Mouse (Mus musculus) erythroblast, embryonic 14.5 days (primary cell): Measurements from ENCODE around the gene Prkcb. TPM values are rescaled to one million over a fixed set of nuclear protein-coding genes. Genes with fewer than 3 reads are reported as not detected.

Experiments
- H3K27me3 ChIP-seq: 2 replicates; pipeline ENCODE4 v1.6.1; 2012; ENCODE audit warnings: inconsistent platforms; ENCODE audit not compliant: control insufficient read depth
- H3K36me3 ChIP-seq: 2 replicates; pipeline ENCODE4 v1.6.1; 2012; ENCODE audit warnings: mild to moderate bottlenecking, inconsistent platforms; ENCODE audit not compliant: control insufficient read depth
- H3K4me1 ChIP-seq: 2 replicates; pipeline ENCODE4 v1.6.1; 2012; ENCODE audit warnings: inconsistent platforms; ENCODE audit not compliant: control insufficient read depth
- H3K4me3 ChIP-seq: replicated peaks from 2 replicates; pipeline ENCODE3; 2012; ENCODE audit warnings: moderate library complexity, mild to moderate bottlenecking, inconsistent platforms
- H3K9me3 ChIP-seq: 2 replicates; pipeline ENCODE4 v1.6.1; 2012; ENCODE audit warnings: low read length, inconsistent platforms, mixed read lengths; ENCODE audit not compliant: control insufficient read depth
- GATA1 ChIP-seq: IDR thresholded peaks from 2 replicates; pipeline ENCODE4 v1.6.1; 2012; ENCODE audit warnings: low read length, inconsistent platforms, mixed read lengths
- TAL1 ChIP-seq: IDR thresholded peaks from 3 replicates; pipeline ENCODE4 v1.6.1; 2012; ENCODE audit warnings: low read length, inconsistent platforms, mixed read lengths
- polyA plus RNA-seq: library from polyadenylated mRNA; stranded (reverse); fragments of >175 nt; gene quantifications from 2 replicates; pipeline ENCODE4 v1.2.3, GENCODE M21; 2012

Prkcb gene
- polyA plus RNA-seq, 1 experiment, result not detected

DNA sequence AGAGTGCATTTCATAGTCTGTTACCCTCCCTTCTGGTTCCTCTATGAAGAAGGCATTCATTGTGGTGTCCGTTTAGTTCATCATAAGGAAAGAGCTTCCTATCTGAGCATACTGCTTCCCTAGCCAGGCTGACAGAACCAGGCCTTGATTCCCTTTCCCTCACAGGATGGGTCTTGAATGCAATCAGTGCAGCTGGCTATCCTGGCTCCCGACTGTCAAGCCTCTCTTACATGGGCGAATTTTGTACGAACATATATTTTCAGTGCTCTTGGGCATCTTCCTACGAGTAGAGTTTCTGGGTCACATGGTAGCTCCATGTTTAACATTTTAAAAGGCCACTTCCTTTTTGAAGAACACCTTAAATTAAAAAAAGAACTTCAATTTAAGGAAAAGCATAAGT lies 61.4 kb downstream of the Prkcb start:
- no peaks in the 10 kb centered on the region for H3K9me3 ChIP-seq
- H3K4me1 ChIP-seq, result no peaks in the 10 kb centered on the region
- H3K36me3 ChIP-seq, result no peaks in the 10 kb centered on the region
- H3K27me3 ChIP-seq, result no peaks in the 10 kb centered on the region
- TF ChIP-seq TAL1 (no peak), GATA1 (no peak)
- H3K4me3 ChIP-seq, result no peak overlapping the region

DNA sequence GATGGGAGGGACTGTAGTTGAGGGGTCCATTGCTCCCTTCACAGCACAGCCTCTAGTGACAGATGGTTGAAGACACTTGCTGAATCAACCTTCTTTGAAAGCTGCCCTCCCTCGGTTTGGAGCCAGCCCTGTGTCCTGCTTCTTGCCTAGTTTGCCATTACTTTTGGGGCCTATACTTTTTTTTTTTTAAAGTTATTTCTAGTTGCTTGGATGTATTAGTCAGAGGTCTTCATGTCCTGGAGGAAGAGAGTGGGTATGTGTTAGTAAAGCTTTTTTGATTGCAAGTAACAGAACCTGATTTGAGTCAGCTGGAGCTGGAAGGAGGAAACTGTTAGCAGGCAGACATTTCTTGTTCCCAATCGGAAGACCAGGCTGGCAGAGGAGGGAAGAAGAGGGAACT lies 62.2 kb downstream of the Prkcb start:
- Histone ChIP-seq H3K4me3 (no peak overlapping the region), H3K36me3 (no peaks in the 10 kb centered on the region), H3K4me1 (no peaks in the 10 kb centered on the region), H3K9me3 (no peaks in the 10 kb centered on the region), H3K27me3 (no peaks in the 10 kb centered on the region)
- TF ChIP-seq GATA1, result no peak
- TF ChIP-seq TAL1, result no peak

DNA sequence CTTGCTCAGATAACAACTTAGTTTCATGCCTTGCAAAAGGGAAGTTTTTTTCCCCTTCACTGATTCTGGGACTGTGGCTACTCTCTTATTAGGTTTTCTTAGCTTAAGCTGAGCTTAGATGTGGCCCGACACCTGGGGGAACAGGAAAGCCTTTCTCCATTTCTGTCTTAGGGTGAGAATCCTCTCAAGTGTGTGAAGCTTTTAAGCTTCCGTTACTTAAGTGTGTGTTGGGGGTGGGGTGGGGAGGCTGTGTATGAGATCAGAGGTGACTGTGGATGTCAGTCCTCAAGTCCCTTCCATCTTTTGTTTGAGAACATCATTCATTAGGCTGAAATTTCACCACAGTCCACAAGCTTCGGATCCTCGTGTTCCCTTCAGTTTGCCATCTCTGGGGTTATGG lies 63.3 kb downstream of the Prkcb start:
- Histone ChIP-seq H3K4me3 (no peak overlapping the region), H3K4me1 (no peaks in the 10 kb centered on the region), H3K36me3 (no peaks in the 10 kb centered on the region), H3K9me3 (no peaks in the 10 kb centered on the region), H3K27me3 (no peaks in the 10 kb centered on the region)
- no peak for TF ChIP-seq GATA1
- TF ChIP-seq TAL1, result no peak

DNA sequence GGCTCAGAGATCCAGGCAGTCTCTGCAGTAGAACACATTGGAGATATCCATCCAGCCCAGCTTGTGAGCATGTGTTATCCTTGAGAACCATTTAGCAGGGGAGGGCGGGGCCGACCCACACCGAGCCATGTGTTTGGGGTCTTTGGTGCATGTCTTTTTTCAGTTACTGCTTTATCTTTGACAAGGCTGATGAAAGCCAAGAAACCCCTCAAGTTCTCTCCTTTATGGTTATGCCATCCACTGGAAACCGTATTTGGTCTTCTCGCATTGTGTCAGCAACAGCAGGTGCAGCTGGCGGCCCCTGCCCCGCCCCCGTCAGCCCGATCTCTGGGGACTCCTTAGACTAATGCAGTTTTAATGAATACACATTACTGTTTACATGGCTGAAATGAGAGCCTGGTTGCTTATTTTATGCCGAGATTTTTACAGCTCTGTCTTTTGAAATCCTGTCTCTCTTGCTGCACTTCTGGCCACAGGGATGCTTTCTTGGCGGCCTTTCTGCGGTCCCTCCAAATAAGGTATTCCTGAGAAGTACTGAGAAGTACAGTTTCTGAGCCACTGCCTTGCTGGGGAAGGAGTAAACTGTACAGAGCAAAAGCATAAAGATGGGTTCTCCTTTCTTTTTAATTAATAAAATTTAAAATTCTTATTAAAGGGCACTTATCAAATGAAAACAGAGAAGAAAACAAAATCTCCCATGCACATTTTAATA lies 64.2 kb downstream of the Prkcb start:
- Histone ChIP-seq H3K4me1 (no peaks in the 10 kb centered on the region), H3K4me3 (no peak overlapping the region), H3K9me3 (no peaks in the 10 kb centered on the region), H3K27me3 (no peaks in the 10 kb centered on the region), H3K36me3 (no peaks in the 10 kb centered on the region)
- no peak for TF ChIP-seq GATA1
- TF ChIP-seq TAL1, result no peak

DNA sequence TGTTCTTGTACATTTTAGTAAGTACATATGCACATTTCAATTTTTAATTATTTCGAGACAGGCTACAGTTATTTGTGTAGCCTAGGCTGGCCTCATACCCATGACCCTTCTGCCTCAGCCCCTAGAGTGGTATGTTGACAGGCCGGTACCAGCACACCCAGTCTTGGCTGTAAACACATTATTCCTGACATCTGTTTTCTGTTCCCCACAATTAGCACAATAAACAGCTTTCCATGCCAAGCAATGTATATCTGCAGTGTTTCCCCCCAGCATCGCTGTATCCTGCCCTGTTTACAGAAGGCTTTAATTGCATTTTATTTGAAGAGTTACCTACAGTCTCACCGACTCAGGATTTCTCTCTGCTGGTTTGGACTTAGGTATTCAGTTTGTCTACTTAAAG lies 64.8 kb downstream of the Prkcb start:
- no peaks in the 10 kb centered on the region for H3K36me3 ChIP-seq
- H3K4me1 ChIP-seq, result no peaks in the 10 kb centered on the region
- H3K4me3 ChIP-seq, result no peak overlapping the region
- no peaks in the 10 kb centered on the region for H3K9me3 ChIP-seq
- H3K27me3 ChIP-seq, result no peaks in the 10 kb centered on the region
- no peak for TF ChIP-seq GATA1
- no peak for TF ChIP-seq TAL1

DNA sequence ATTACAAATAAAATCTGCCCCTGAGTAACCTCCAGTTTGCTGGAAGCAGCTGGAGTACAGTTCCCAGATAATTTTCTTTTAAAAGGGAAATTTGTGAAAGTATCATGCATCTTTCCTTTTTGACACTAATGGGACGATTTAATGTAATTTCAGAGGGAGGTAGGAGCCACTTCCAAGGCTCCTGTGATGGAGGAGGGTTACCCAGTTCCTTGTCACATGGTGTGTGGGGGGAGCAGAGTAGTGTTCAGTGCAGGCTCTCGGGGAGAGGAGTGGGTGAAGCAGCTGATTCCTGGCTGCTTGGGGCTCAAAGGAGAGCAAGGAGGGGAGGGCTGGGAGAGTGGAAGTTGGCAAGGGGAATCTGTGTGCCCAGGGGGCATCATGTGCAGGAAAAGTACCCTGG lies 68.4 kb downstream of the Prkcb start:
- no peaks in the 10 kb centered on the region for H3K9me3 ChIP-seq
- no peak overlapping the region for H3K4me3 ChIP-seq
- no peaks in the 10 kb centered on the region for H3K4me1 ChIP-seq
- no peaks in the 10 kb centered on the region for H3K27me3 ChIP-seq
- TF ChIP-seq TAL1 (no peak), GATA1 (no peak)
- no peaks in the 10 kb centered on the region for H3K36me3 ChIP-seq

DNA sequence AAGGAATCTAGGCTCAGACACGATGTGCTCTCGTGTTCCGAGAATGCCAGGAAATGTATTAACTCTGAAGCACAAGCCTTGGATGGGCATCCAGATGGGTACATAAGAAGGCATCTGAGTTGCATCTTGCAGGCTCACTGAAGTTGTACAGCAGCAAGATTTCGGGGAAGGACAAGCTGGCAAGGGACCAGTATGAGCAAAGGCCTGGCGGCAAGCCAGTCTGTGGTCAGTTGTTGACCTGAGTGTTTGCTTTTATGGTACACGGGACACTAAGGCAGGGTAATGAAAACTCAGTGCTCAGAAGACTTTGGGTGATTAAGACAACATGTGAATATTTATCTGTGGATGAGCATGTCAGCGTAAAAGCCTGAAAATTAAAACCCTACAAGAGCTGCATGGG lies 69.3 kb downstream of the Prkcb start:
- no peaks in the 10 kb centered on the region for H3K27me3 ChIP-seq
- TF ChIP-seq TAL1 (no peak), GATA1 (no peak)
- no peaks in the 10 kb centered on the region for H3K36me3 ChIP-seq
- H3K9me3 ChIP-seq, result no peaks in the 10 kb centered on the region
- no peaks in the 10 kb centered on the region for H3K4me1 ChIP-seq
- H3K4me3 ChIP-seq, result no peak overlapping the region

DNA sequence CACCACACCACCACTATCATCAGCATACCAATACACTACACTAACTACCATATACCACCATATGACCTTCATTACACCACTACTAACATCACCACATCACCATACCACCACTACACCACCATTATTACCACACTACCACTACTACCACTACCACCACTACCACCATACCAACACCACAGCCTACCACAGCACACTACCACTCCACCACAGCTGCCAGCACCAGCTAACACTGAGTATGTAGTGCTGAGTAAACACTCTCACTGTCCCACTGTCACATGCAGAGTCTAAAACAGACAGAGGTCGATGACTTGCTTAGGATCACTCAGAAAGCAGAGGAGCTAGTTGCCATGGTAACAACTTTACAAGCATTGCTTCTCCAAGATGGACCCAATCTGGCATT lies 78.1 kb downstream of the Prkcb start:
- H3K36me3 ChIP-seq, result no peaks in the 10 kb centered on the region
- TF ChIP-seq GATA1 (no peak), TAL1 (no peak)
- H3K9me3 ChIP-seq, result no peaks in the 10 kb centered on the region
- H3K27me3 ChIP-seq, result no peaks in the 10 kb centered on the region
- H3K4me1 ChIP-seq, result no peaks in the 10 kb centered on the region
- H3K4me3 ChIP-seq, result no peak overlapping the region

DNA sequence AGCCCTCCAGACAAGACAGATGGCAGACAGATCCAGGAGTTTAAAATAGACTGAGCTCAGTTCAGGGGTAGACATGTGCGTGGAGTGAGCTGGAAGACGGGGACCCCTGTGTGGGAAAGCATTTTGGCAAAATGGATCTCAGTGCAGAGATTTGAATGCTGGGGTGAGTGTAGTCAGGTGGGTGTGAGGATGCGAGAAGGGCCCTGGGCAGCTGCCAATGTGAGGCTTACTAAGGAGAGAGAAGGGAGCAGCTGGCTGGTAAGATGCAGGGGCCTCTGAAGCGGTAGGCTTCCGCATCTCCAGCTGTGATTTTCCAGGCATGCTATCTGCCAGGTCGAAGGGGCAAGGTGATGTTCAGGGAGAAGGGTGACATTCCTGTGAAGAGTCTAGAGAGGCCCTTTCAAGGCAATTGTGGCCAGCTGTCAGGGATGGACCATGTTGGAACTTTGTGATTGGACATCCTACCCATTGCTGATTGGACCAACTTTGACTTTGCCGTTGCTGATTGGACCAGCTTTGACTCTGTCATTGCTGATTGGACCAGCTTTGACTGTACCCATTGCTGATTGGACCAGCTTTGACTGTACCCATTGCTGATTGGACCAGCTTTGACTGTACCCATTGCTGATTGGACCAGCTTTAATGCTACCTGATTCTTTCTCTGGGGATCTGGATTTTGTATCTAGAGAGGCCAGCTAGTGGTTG lies 78.9 kb downstream of the Prkcb start:
- H3K36me3 ChIP-seq, result no peaks in the 10 kb centered on the region
- no peaks in the 10 kb centered on the region for H3K27me3 ChIP-seq
- TF ChIP-seq GATA1 (no peak), TAL1 (no peak)
- no peaks in the 10 kb centered on the region for H3K9me3 ChIP-seq
- H3K4me3 ChIP-seq, result no peak overlapping the region
- no peaks in the 10 kb centered on the region for H3K4me1 ChIP-seq

DNA sequence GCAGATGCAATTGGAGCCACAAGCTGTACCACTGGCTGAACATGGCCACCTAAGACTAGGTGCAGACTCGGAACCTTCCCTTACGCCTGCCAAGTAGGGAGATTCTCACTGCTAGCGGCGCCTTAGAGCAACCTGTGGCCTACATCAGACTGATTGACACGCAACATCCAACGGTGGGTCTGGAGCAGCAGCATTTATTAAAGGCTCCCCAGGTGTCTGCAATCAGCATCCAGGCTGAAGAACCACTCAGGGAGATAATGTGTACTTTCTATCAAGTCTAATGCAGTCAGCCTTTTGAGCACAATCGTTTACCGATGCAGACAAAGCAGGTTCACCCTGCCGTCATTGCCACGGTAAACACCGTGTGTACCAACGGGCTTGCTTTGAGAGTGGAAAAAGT lies 81.9 kb downstream of the Prkcb start:
- H3K9me3 ChIP-seq, result no peaks in the 10 kb centered on the region
- H3K27me3 ChIP-seq, result no peaks in the 10 kb centered on the region
- no peaks in the 10 kb centered on the region for H3K4me1 ChIP-seq
- no peak for TF ChIP-seq GATA1
- no peak for TF ChIP-seq TAL1
- H3K36me3 ChIP-seq, result no peaks in the 10 kb centered on the region
- H3K4me3 ChIP-seq, result no peak overlapping the region
